Mouse (Mus musculus) cortical plate, adult 2 months (tissue): ENCODE data around the gene Socs3. TPM values are rescaled to one million over a fixed set of nuclear protein-coding genes. Genes with fewer than 3 reads are reported as not detected.

Experiments used
- H3K27ac ChIP-seq: fragments of 200-500 bp; 2 replicates; pipeline ENCODE4 v1.5.1; 2012; ENCODE audit warnings: low read length, control low read depth, inconsistent platforms; ENCODE audit not compliant: insufficient read depth
- H3K4me1 ChIP-seq: fragments of 200-500 bp; 2 replicates; pipeline ENCODE4 v1.6.1; 2011; ENCODE audit warnings: low read length; ENCODE audit not compliant: control insufficient read depth, insufficient read depth
- H3K4me3 ChIP-seq: fragments of 200-500 bp; 2 replicates; pipeline ENCODE4 v1.5.1; 2011; ENCODE audit warnings: mild to moderate bottlenecking, low read length, control low read depth; ENCODE audit not compliant: insufficient read depth
- CTCF ChIP-seq: fragments of 200-500 bp; IDR thresholded peaks from 2 replicates; pipeline ENCODE4 v1.5.1; 2011; ENCODE audit warnings: mild to moderate bottlenecking, control low read depth, low read length; ENCODE audit not compliant: insufficient read depth; ENCODE audit errors: extremely low read depth
- POLR2A ChIP-seq: fragments of 200-500 bp; IDR thresholded peaks from 2 replicates; pipeline ENCODE4 v1.6.1; 2011; ENCODE audit warnings: mild to moderate bottlenecking, low read length, control low read depth; ENCODE audit not compliant: insufficient read depth; ENCODE audit errors: extremely low read depth
- polyA plus RNA-seq: library from polyadenylated mRNA; depleted of rRNA; stranded (reverse); fragments of >200 nt; gene quantifications from 2 replicates; pipeline ENCODE4 v1.2.3, GENCODE M21; 2012

The Socs3 gene
- polyA plus RNA-seq, 1 experiment, result 5.0 TPM

GRCm38 (mm10) chr11:117986126-117987031 is 16.5 kb upstream of the Socs3 start, which contains the start of gene Pgs1:
TSS of gene Pgs1 (plus strand) at chr11:117986292.
- TF ChIP-seq POLR2A, result peak; percentile 97
- no peak for TF ChIP-seq CTCF
- Histone ChIP-seq H3K4me3 (peak within 1 kb of the TSS; percentile 48), H3K27ac (peak within 1 kb of the TSS; percentile 14; the same call in 1 of the 2 replicates), H3K4me1 (peaks cover 11% of the 10 kb centered on the region)

- TF ChIP-seq POLR2A, result no peak
- Histone ChIP-seq H3K27ac (no peak overlapping the region), H3K4me3 (no peak overlapping the region), H3K4me1 (peaks cover 8% of the 10 kb centered on the region)
Observed at GRCm38 (mm10) chr11:117983770-117984169, 13.9 kb upstream of the Socs3 start.

DNA sequence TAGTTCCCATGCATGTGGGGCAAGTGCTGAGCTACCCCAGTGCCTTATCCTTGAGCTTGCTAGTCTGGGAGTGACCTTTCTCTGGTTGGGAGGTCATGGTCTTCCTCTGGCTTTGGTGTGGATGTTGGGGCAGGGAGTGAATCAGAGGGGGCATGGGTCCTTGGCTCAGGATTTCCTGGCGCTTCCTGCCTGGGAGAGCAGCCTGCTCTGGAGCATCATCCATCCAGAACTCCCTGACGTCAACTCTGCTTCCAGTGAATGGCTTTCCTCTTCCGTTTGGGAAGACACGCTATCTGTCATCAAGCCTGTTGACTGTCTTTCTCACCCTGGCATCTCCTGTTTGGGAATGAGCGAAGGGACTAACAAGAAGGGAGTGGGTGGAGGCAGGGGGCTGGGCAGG is 12.6 kb upstream of the Socs3 start:
- Histone ChIP-seq H3K4me1 (peaks cover 5% of the 10 kb centered on the region), H3K4me3 (no peak overlapping the region), H3K27ac (no peak overlapping the region)
- TF ChIP-seq POLR2A, result no peak
- no peak for TF ChIP-seq CTCF

- peaks cover 2% of the 10 kb centered on the region; the same call in 1 of the 2 replicates for H3K4me1 ChIP-seq
- H3K4me3 ChIP-seq, result no peak overlapping the region
- H3K27ac ChIP-seq, result no peak overlapping the region
- TF ChIP-seq POLR2A (no peak), CTCF (no peak)
Observed at GRCm38 (mm10) chr11:117979388-117979787, 9.5 kb upstream of the Socs3 start.

GRCm38 (mm10) chr11:117977694-117978360 is 8.0 kb upstream of the Socs3 start:
- Histone ChIP-seq H3K27ac (no peak overlapping the region), H3K4me1 (no peaks in the 10 kb centered on the region), H3K4me3 (no peak overlapping the region)
- no peak for TF ChIP-seq CTCF
- TF ChIP-seq POLR2A, result no peak

- TF ChIP-seq POLR2A, result no peak
- TF ChIP-seq CTCF, result no peak
- Histone ChIP-seq H3K4me3 (no peak overlapping the region), H3K27ac (no peak overlapping the region), H3K4me1 (no peaks in the 10 kb centered on the region)
Observed at GRCm38 (mm10) chr11:117976081-117976582, 6.3 kb upstream of the Socs3 start.

GRCm38 (mm10) chr11:117975211-117975967 is 5.5 kb upstream of the Socs3 start:
- TF ChIP-seq POLR2A, result no peak
- TF ChIP-seq CTCF, result no peak
- Histone ChIP-seq H3K4me1 (no peaks in the 10 kb centered on the region), H3K4me3 (no peak overlapping the region), H3K27ac (no peak overlapping the region)

- Histone ChIP-seq H3K27ac (no peak overlapping the region), H3K4me1 (0 out of 2 replicates have a peak, but pooled peaks cover 1% of the 10 kb centered on the region)
- no peak for TF ChIP-seq POLR2A
- no peak for TF ChIP-seq CTCF
Observed at GRCm38 (mm10) chr11:117974327-117975125, 4.7 kb upstream of the Socs3 start.

GRCm38 (mm10) chr11:117973569-117973968 is 3.7 kb upstream of the Socs3 start:
- H3K27ac ChIP-seq, result no peak overlapping the region
- TF ChIP-seq CTCF (no peak), POLR2A (no peak)
- no peak overlapping the region for H3K4me3 ChIP-seq
- H3K4me1 ChIP-seq, result 0 out of 2 replicates have a peak, but pooled peaks cover 1% of the 10 kb centered on the region

More at GRCm38 (mm10) chr11:117974327-117975125, 4.7 kb upstream of the Socs3 start:
- no peak overlapping the region for H3K4me3 ChIP-seq
